Mouse (Mus musculus) brown adipose tissue, adult 24 weeks (tissue): ENCODE data around the gene Il11ra1. TPM values are rescaled to one million over a fixed set of nuclear protein-coding genes. Genes with fewer than 3 reads are reported as not detected.
A peak's percentile ranks its signal among the peaks of the same experiment; 100 is the strongest.

Experiments
- H3K27ac ChIP-seq: fragments of 200-500 bp; replicated peaks from 2 replicates; pipeline ENCODE4 v1.5.1; 2012; ENCODE audit warnings: low read depth, mild to moderate bottlenecking, low read length
- H3K4me1 ChIP-seq: fragments of 200-500 bp; 2 replicates; pipeline ENCODE4 v1.6.1; 2012; ENCODE audit warnings: low read length, mixed read lengths; ENCODE audit not compliant: control insufficient read depth, insufficient read depth, insufficient read length
- H3K4me3 ChIP-seq: fragments of 200-500 bp; 2 replicates; pipeline ENCODE4 v1.5.1; 2012; ENCODE audit warnings: low read depth, mild to moderate bottlenecking, low read length, moderate library complexity; ENCODE audit not compliant: insufficient read depth
- polyA plus RNA-seq: library from polyadenylated mRNA; stranded (reverse); fragments of >200 nt; gene quantifications from 2 replicates; pipeline ENCODE4 v1.2.4, GENCODE M21; 2012; ENCODE audit not compliant: missing spikeins, insufficient read depth, insufficient read length

Gene Il11ra1
- polyA plus RNA-seq, 1 experiment, result 56.1 TPM

DNA sequence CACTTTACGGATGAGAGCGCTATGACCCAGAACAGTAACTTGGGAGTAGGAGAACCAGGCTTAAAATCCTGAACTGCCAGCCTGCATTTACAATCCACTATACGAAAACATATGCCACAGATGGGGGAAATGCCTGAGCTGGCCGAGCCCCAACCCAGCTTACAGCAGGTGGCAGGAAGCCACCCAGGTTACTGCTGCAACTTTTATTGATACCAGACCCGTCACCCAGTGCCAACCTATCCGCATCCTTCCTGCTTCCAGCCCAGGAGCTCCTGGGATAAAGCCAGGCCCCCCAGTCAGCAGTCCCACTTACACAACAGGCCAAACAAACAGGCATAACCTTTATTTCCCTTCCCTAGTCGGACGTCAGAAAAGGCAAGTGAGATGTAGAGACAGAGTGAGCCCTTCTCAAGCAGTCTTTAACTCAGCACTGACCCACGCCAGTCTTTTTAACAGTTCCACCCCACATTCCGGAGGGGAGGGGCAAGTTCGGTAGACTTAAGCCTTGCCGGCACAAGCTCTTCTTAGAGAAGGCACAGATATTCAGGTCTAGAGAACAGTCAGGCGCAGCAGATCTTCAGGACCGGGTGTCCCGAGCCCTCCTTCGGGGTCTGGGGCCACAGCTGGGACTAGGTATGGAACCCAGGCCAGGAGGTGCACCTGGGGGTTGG, 12.1 kb downstream of the Il11ra1 start:
- H3K4me3 ChIP-seq, result peak overlapping the region; percentile 96
- H3K4me1 ChIP-seq, result peaks cover 4% of the 10 kb centered on the region
- H3K27ac ChIP-seq, result no peak overlapping the region

- peak overlapping the region; percentile 96 for H3K4me3 ChIP-seq
- H3K4me1 ChIP-seq, result peaks cover 4% of the 10 kb centered on the region
- H3K27ac ChIP-seq, result peak overlapping the region; percentile 74; the same call in 1 of the 2 replicates
Observed at GRCm38 (mm10) chr4:41712421-41713196, 12.8 kb downstream of the Il11ra1 start.

- Histone ChIP-seq H3K27ac (peak within 1 kb of the TSS; percentile 74), H3K4me1 (peaks cover 4% of the 10 kb centered on the region)
Observed at GRCm38 (mm10) chr4:41713197-41714067, 13.6 kb downstream of the Il11ra1 start, which contains the start of gene Rpp25l. Gene Rpp25l, minus strand, starts transcription at chr4:41713534.

DNA sequence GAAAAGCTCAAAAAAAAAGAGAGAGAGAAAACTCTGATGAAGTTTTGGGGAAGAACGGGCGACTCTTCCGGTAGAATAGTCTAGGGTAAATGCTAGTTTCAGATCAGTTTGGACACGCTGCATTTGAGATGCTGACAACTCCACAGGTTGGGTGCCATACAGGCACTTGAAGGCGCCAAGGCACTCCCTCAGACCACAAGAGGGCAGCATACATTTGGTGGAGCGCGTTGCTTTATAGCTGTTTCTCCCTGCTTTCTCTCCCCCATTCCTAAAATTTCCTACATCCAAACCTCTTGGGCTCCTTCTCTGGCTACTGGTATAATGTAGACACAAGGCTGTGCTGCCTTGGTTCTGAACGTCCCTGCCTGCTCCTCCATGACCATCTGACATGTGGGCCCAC, 14.5 kb downstream of the Il11ra1 start:
- H3K4me3 ChIP-seq, result no peak overlapping the region
- H3K27ac ChIP-seq, result no peak overlapping the region
- peaks cover 4% of the 10 kb centered on the region for H3K4me1 ChIP-seq

More at GRCm38 (mm10) chr4:41713197-41714067, 13.6 kb downstream of the Il11ra1 start, which contains the start of gene Rpp25l:
- peak within 1 kb of the TSS; percentile 96 for H3K4me3 ChIP-seq

DNA sequence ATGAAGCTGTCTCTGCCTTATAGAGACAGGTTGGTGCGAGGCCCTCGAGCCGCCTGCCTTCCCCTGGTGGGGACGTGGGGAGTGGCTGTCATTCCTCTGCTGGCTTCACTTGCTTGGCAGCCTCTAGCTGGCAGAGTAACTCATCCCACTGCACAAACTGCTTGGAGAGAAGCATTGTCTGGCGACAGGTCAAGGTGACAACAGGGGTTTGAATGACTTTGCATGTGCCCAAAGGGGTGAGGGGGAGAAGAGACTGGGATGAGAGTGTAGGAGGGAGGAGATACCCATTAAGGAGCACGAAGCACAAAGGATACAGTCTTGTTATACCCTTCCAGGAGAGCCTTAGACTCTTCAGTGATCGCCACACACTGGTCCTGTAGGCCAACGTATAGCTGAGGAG, 15.3 kb downstream of the Il11ra1 start:
- no peak overlapping the region for H3K27ac ChIP-seq
- peaks cover 4% of the 10 kb centered on the region for H3K4me1 ChIP-seq
- H3K4me3 ChIP-seq, result no peak overlapping the region

GRCm38 (mm10) chr4:41715596-41715995, 15.8 kb downstream of the Il11ra1 start:
- Histone ChIP-seq H3K27ac (no peak overlapping the region), H3K4me1 (peaks cover 4% of the 10 kb centered on the region), H3K4me3 (no peak overlapping the region)

- Histone ChIP-seq H3K4me3 (no peak overlapping the region), H3K27ac (no peak overlapping the region), H3K4me1 (peaks cover 4% of the 10 kb centered on the region)
Observed at GRCm38 (mm10) chr4:41716834-41717233, 17.0 kb downstream of the Il11ra1 start.

- Histone ChIP-seq H3K4me3 (peak within 1 kb of the TSS; percentile 94), H3K4me1 (peaks cover 7% of the 10 kb centered on the region; the same call in 1 of the 2 replicates), H3K27ac (no peak within 1 kb of the TSS)
Observed at GRCm38 (mm10) chr4:41722918-41723351, 23.1 kb downstream of the Il11ra1 start, which contains the start of gene Dctn3. Gene Dctn3, minus strand, starts transcription at chr4:41723170.

GRCm38 (mm10) chr4:41726826-41727621, 27.2 kb downstream of the Il11ra1 start:
- no peak overlapping the region for H3K27ac ChIP-seq
- no peak overlapping the region for H3K4me3 ChIP-seq
- peaks cover 4% of the 10 kb centered on the region for H3K4me1 ChIP-seq

DNA sequence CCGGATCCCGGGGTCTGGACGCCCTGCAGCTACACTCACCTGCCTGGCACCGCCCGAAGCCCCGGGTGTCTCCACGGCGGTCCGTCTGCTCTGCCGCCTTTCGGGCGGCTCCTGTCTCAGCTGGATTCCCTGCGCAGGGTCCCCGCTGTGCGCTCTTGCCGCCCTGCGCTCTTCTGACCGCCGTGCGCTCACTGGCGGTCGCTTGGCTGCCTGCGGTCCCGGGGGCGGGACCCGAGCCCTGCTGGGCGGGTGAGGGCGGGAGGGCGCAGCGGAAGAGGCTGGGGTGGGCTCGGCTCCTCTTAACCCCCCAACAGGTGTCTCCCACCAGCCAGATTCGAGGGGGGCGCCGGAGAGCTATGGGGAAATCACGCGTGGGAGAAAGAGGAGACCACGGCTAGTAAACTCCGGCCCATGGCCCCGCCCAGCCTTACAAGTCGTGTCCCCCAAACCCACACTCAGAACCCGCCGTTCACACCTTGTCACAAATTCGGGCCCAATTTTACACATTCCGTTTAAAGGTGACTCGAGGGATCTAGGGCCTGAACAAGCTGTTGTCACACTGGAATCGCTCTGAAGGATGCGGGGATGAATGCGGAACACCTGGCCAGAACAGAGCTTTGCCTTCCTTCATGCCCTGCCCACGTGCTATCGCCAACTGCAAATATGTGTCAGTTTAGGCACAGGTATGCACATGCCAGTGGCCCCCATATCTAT, 31.4 kb downstream of the Il11ra1 start, which contains the start of gene Arid3c:
Arid3c (minus strand) TSS at position 91 of the 714 bp plus-strand sequence.
- Histone ChIP-seq H3K27ac (no peak within 1 kb of the TSS), H3K4me1 (no peaks in the 10 kb centered on the region; the same call in 1 of the 2 replicates), H3K4me3 (peak within 1 kb of the TSS; percentile 21)

DNA sequence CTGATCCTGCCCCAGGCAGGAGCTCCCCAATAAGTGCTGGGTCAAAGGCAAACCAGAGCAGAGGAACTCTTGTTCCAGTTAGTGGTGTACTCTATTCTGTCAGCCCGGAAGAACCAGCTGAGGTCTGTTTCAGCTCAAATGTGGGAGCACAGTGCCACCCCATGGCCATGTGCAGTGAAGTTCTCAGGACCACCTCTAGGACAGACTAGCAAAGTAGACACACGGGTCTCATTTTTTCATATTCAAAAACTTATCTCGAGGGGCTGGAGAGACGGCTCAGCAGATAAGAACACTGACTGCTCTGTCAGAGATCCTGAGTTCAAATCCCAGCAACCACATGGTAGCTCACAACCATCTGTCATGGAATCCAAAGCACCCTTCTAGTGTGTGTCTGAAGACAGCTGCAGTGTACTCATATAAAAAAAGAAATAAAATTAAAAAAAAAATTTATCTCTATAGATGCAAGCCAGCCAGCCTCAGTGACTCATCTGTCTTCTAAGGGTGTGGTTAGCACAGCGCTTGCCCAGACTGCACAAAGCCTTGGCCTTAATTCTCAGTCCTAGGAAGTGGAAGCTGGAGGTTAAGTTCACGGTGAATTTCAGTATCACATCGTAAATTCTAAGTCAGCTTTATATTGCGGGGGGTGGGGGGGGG, 37.9 kb downstream of the Il11ra1 start:
- no peak overlapping the region for H3K4me3 ChIP-seq

GRCm38 (mm10) chr4:41738256-41738603, 38.4 kb downstream of the Il11ra1 start:
- Histone ChIP-seq H3K4me3 (no peak overlapping the region), H3K4me1 (peaks cover 8% of the 10 kb centered on the region; the same call in 1 of the 2 replicates), H3K27ac (no peak overlapping the region)

More for the DNA sequence above, 37.9 kb downstream of the Il11ra1 start:
- H3K27ac ChIP-seq, result no peak overlapping the region
- peaks cover 8% of the 10 kb centered on the region; the same call in 1 of the 2 replicates for H3K4me1 ChIP-seq

DNA sequence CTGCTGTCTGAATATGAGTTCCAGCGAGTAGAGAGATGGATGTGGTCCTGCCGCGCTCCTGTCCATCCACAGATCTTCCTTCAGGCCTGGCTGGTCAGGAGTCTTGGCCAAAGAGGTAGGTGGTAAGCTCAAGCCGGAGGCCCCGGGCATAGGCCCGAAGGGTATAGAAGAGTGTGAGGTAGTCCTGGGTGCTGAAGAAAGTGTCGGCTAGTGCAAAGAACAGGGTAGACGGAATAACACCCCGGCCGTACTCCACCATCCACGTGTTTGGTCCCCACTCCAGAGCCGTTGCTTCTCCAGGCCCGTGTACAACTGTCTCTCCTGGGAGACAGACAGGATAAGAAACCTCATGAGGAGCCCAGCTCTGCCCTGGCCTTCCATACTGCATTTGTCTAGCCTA, 39.5 kb downstream of the Il11ra1 start:
- Histone ChIP-seq H3K4me3 (no peak overlapping the region), H3K4me1 (peaks cover 8% of the 10 kb centered on the region; the same call in 1 of the 2 replicates), H3K27ac (no peak overlapping the region)
